Mouse (Mus musculus) olfactory bulb, adult 2 months (tissue): ENCODE results near the gene Vmn2r81. TPM values are rescaled to one million over a fixed set of nuclear protein-coding genes. Genes with fewer than 3 reads are reported as not detected.
"Not testable (repeated sequence)": the region's sequence is repeated elsewhere in the genome, so short reads cannot be mapped to it uniquely, and the experiment has no call there.

ENCODE experiments used
- H3K27ac ChIP-seq: fragments of 200-500 bp; 2 replicates; pipeline ENCODE4 v1.5.1; 2012; ENCODE audit warnings: low read depth, low read length; ENCODE audit not compliant: insufficient read depth
- H3K4me1 ChIP-seq: fragments of 200-500 bp; 2 replicates; pipeline ENCODE4 v1.6.1; 2012; ENCODE audit warnings: low read length; ENCODE audit not compliant: control insufficient read depth, insufficient read depth
- H3K4me3 ChIP-seq: fragments of 200-500 bp; 2 replicates; pipeline ENCODE4 v1.5.1; 2012; ENCODE audit warnings: mild to moderate bottlenecking, low read depth, low read length, moderate library complexity; ENCODE audit not compliant: insufficient read depth
- CTCF ChIP-seq: fragments of 200-500 bp; IDR thresholded peaks from 2 replicates; pipeline ENCODE4 v1.5.1; 2012; ENCODE audit warnings: low read depth, mild to moderate bottlenecking, low read length, moderate library complexity; ENCODE audit not compliant: insufficient read depth
- POLR2A ChIP-seq: fragments of 200-500 bp; IDR thresholded peaks from 2 replicates; pipeline ENCODE4 v1.6.1; 2012; ENCODE audit warnings: mild to moderate bottlenecking, low read depth, low read length, moderate library complexity; ENCODE audit not compliant: insufficient read depth
- WGBS: fragments of 180-500 bp; shearing (Covaris S2); methylation state at CpG from one replicate; pipeline ENCODE4 v1.1.7; 2018; 5-methylcytosine and 5-hydroxymethylcytosine counted together
- polyA plus RNA-seq: library from polyadenylated mRNA; stranded (reverse); fragments of >200 nt; gene quantifications from 2 replicates; pipeline ENCODE4 v1.2.4, GENCODE M21; 2012; ENCODE audit warnings: low replicate concordance; ENCODE audit not compliant: missing spikeins, insufficient read depth, insufficient read length

Vmn2r81 gene
- not detected in 2 replicates for polyA plus RNA-seq

DNA sequence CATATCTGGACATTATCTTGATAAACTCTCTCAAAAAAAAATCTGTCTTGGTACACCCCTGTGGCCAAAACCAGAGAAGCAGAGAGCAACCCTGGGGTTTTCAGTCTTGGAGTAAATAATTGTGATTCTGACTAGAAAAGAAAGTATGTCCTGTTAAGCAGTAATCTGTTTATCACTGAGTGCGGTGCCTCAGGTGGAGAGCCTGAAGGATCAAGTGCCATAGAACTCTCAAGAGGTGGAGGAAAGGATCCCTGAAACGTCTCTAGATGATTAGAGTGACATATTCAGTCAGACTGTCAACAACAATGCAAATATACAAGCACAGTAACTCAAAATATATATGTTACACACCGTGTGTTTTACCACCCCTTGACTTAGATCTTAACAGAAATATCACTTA lies at the start of gene Vmn2r81:
TSS of gene Vmn2r81 (plus strand) at position 301 of the 400 bp plus-strand sequence.
- not testable (repeated sequence) for H3K27ac ChIP-seq, H3K4me1 ChIP-seq, H3K4me3 ChIP-seq
- 77% methylated on average over 3 of the region's 3 CpGs for WGBS

DNA sequence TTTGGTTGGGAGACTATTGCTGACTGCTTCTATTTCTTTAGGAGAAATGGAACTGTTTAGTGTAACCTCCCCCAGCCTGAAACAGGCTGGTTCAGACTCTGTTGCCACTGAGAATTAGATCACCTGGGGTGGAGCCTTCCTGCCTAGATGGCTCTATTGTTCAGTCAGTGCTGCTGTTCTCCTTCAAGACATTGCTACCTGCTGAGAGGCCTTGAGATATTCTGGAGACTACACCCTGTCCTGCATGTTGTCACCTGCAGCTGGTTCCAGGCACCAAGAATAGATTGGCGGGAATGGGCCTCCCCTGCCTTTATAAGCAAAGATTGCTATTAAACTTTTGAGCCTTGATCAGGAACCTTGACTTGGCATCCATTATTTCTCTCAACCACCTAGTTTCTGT lies 47.5 kb upstream of the Vmn2r81 start:
- WGBS, result 72% methylated on average over 1 of the region's 1 CpGs
- not testable (repeated sequence) for H3K4me3 ChIP-seq, H3K4me1 ChIP-seq, H3K27ac ChIP-seq

DNA sequence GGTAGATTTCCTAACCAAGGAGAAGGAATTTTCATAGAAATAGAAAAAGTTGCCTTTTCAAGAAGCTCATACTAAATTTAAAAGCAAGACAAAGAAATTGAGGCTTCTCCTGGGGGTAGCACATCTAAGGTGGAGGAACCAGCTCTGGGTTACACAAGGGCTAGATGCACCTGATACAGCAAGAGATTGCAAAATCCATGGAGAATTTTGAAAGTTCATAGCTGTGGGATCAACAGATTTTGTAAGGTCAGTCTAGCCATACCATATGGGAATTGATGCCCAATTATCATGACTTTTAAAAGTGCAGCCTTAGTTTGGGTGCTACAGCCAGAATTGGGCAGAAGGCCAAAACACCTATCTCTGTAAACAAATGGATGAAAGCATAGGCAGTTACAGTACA lies 27.1 kb upstream of the Vmn2r81 start:
- H3K4me1 ChIP-seq, result no peaks in the 10 kb centered on the region
- TF ChIP-seq CTCF (no peak), POLR2A (no peak)
- no peak overlapping the region for H3K4me3 ChIP-seq
- no peak overlapping the region for H3K27ac ChIP-seq

DNA sequence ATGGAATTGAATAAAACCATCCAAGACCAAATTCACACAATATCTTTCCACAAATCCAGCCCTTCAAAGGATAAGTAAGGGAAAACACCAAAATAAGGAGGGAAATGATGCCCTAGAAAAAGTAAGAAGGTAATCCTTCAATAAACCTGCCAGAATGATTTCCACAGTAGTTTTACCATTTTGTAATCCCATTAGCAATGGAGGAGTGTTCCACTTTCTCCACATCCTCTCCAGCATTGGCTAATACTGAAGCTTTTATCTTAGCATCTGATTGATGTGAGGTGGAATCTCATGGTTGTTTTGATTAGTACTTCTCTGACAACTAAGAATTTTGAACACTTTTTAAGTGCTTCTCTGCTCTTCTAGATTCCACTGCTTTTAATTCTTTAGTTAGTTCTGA lies 25.9 kb upstream of the Vmn2r81 start:
- TF ChIP-seq POLR2A, result no peak
- TF ChIP-seq CTCF, result no peak
- Histone ChIP-seq H3K4me1 (no peaks in the 10 kb centered on the region), H3K27ac (no peak overlapping the region), H3K4me3 (no peak overlapping the region)

DNA sequence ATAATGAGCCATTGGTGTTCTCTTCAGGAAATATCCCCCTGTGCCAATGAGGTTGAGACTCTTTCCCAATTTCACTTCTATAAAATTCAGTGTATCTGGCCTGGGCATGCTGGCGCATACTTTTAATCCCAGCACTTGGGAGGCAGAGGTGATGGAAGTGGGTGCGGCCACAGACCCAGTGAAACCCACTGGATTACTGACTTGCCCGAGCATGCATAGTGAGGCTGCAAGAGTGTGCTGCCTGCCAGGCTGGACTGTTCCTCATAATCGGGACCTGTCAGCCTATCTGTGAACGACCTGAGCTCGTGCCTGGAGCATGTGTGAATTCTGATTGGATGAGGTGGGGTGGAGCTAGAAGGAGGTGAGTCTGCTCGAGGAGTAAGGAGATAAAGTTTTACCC lies 25.3 kb upstream of the Vmn2r81 start:
- no peak for TF ChIP-seq POLR2A
- no peaks in the 10 kb centered on the region for H3K4me1 ChIP-seq
- no peak overlapping the region for H3K4me3 ChIP-seq
- H3K27ac ChIP-seq, result no peak overlapping the region
- WGBS, result 82% methylated on average over 7 of the region's 7 CpGs

DNA sequence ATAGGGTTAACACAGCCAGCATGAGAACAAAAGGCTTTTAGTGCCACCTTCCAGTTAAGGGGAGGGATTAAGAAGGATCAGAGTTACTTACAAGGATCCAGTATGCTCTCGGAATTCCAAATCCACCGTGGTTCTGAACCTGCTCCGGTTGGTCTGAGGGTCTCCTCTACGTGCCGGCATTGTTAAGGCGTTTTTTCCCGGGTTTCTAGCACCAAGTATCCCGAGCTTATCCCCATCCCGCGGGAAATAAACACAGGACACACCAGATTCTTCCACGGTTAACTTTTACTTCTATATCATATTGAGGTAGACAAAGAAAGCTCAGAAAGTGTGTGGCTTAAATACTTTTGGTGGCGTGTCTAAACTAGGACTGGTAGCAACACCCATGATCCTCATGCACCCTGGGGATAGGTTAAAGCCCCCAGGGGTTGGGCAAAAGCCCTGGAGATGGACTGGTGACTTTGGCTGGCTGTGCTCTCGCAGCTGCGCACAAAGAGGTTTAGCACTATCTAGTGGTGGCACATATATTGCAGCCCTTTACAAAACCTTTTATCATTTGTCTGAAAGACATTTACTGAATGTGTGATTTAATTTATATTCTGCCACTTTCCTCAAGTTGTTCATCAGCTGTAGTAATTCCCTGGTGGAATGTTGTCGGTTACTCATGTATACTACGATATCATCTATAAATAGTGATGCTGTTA lies 74.7 kb downstream of the Vmn2r81 start:
- 6% methylated on average over 16 of the region's 16 CpGs for WGBS
- H3K27ac ChIP-seq, H3K4me1 ChIP-seq: not testable (repeated sequence)
- H3K4me3 ChIP-seq, result peak overlapping the region; percentile 40

DNA sequence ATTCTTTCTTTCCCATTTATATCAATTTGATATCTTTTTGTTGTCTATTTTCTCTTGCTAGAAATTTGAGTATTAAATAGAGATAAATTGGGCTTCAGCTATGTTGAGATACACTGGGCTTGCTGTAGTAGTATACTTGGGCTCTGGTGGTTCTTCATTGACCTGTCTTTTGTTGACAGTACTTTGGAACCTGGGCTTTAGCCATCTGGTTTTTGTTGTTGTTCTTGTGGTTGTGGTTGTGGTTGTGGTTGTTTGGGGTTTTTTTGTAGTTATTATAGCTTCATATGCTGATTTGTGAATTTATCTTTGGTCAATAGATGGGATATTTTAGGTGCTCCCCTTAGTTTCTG lies 75.2 kb downstream of the Vmn2r81 start:
- TF ChIP-seq CTCF (no peak), POLR2A (no peak)
- H3K4me1 ChIP-seq, result no peaks in the 10 kb centered on the region

More for the DNA sequence above, 75.2 kb downstream of the Vmn2r81 start:
- H3K4me3 ChIP-seq, result no peak overlapping the region
- no peak overlapping the region for H3K27ac ChIP-seq

Other genes with a start within 250 kb of the Vmn2r81 start
- gene Olfr1351, start 235.2 kb upstream of the Vmn2r81 start, polyA plus RNA-seq, result not detected in 2 replicates
- gene Olfr57, start 219.0 kb upstream of the Vmn2r81 start, polyA plus RNA-seq, result not detected in 2 replicates
- not detected in 2 replicates for gene 2610008E11Rik, start 150.1 kb upstream of the Vmn2r81 start, polyA plus RNA-seq
- gene Vmn2r80, start 98.9 kb upstream of the Vmn2r81 start, polyA plus RNA-seq, result not detected in 2 replicates
- gene Vmn2r82, start 108.8 kb downstream of the Vmn2r81 start, polyA plus RNA-seq, result not detected in 2 replicates
- gene Vmn2r83, start 221.0 kb downstream of the Vmn2r81 start, polyA plus RNA-seq, result not detected in 2 replicates